Mouse (Mus musculus) neural tube, embryonic 14.5 days (tissue): ENCODE results near the gene Lmx1b. TPM values are rescaled to one million over a fixed set of nuclear protein-coding genes. Genes with fewer than 3 reads are reported as not detected.
A peak's percentile ranks its signal among the peaks of the same experiment; 100 is the strongest.

Experiments used
- ATAC-seq: fragments of 200-750 bp; cut with Nextera tagmentation; 2 replicates; pipeline ENCODE4 v1.8.0; 2017; ENCODE audit warnings: low read depth, mild to moderate bottlenecking, moderate TSS enrichment, moderate library complexity
- H3K27ac ChIP-seq: fragments of 300-500 bp; sonication (generic); 2 replicates; pipeline ENCODE4 v1.5.1; 2014; ENCODE audit warnings: low read depth, mild to moderate bottlenecking, control low read depth, low read length, moderate library complexity, mixed read lengths
- H3K27me3 ChIP-seq: fragments of 300-500 bp; sonication (generic); 2 replicates; pipeline ENCODE4 v1.6.1; 2014; ENCODE audit warnings: low read length; ENCODE audit not compliant: control insufficient read depth, insufficient read depth
- H3K36me3 ChIP-seq: fragments of 300-500 bp; sonication (generic); 2 replicates; pipeline ENCODE4 v1.6.1; 2014; ENCODE audit warnings: low read length, mixed read lengths; ENCODE audit not compliant: control insufficient read depth, insufficient read depth
- H3K4me1 ChIP-seq: fragments of 300-500 bp; sonication (generic); 2 replicates; pipeline ENCODE4 v1.6.1; 2014; ENCODE audit warnings: low read length; ENCODE audit not compliant: control insufficient read depth, insufficient read depth
- H3K4me2 ChIP-seq: fragments of 300-500 bp; sonication (generic); 2 replicates; pipeline ENCODE4 v1.6.1; 2014; ENCODE audit warnings: mild to moderate bottlenecking, low read depth, low read length, control low read depth
- H3K4me3 ChIP-seq: fragments of 300-500 bp; sonication (generic); 2 replicates; pipeline ENCODE4 v1.5.1; 2014; ENCODE audit warnings: low read depth, low read length, control low read depth, mixed read lengths
- H3K9ac ChIP-seq: fragments of 300-500 bp; sonication (generic); replicated peaks from 2 replicates; pipeline ENCODE4 v1.6.1; 2014; ENCODE audit warnings: low read depth, mild to moderate bottlenecking, control low read depth, low read length, mixed read lengths
- H3K9me3 ChIP-seq: fragments of 300-500 bp; sonication (generic); 2 replicates; pipeline ENCODE4 v1.6.1; 2016; ENCODE audit warnings: low read length; ENCODE audit not compliant: control insufficient read depth
- WGBS: fragments of 180-500 bp; shearing (Covaris S2); extraction: QIAGEN DNeasy Blood & Tissue Kit; methylation state at CpG from one replicate; pipeline ENCODE4 v1.1.7; 2014; 5-methylcytosine and 5-hydroxymethylcytosine counted together
- polyA plus RNA-seq: library from polyadenylated mRNA; unstranded; fragments of >200 nt; fragmentation: Nextera tagmentation; extraction: Ambion mirVana; gene quantifications from 2 replicates; pipeline ENCODE4 v1.2.1, GENCODE M21; 2014

The Lmx1b gene
- polyA plus RNA-seq = 13.1 and 16.3 TPM in 2 replicates

- H3K4me2 ChIP-seq = peak within 1 kb of the TSS; percentile 55
- H3K9ac ChIP-seq = peak within 1 kb of the TSS; percentile 80
- peaks cover 37% of the 10 kb centered on the region for H3K27me3 ChIP-seq
- 2% methylated on average over 43 of the region's 53 CpGs for WGBS
- no peaks in the 10 kb centered on the region for H3K36me3 ChIP-seq
- peak within 1 kb of the TSS; percentile 50 for H3K4me3 ChIP-seq
- H3K4me1 ChIP-seq = no peaks in the 10 kb centered on the region
- H3K9me3 ChIP-seq = no peaks in the 10 kb centered on the region
- H3K27ac ChIP-seq = peak within 1 kb of the TSS; percentile 89
- no peak for ATAC-seq
Observed at GRCm38 (mm10) chr2:33640171-33640721, at the start of gene Lmx1b. Gene Lmx1b (minus strand): TSS chr2:33640511.

GRCm38 (mm10) chr2:33689880-33690462 lies 49.7 kb upstream of the Lmx1b start:
- H3K27ac ChIP-seq = no peak overlapping the region
- H3K4me1 ChIP-seq = no peaks in the 10 kb centered on the region
- H3K4me2 ChIP-seq = no peak overlapping the region
- WGBS = 28% methylated on average over 9 of the region's 9 CpGs
- 0 out of 2 replicates have a peak, but pooled peaks have one; percentile 2 for ATAC-seq
- H3K27me3 ChIP-seq = no peaks in the 10 kb centered on the region
- H3K9me3 ChIP-seq = no peaks in the 10 kb centered on the region
- no peak overlapping the region for H3K4me3 ChIP-seq
- no peaks in the 10 kb centered on the region for H3K36me3 ChIP-seq
- H3K9ac ChIP-seq = no peak overlapping the region

GRCm38 (mm10) chr2:33689155-33689879 lies 49.0 kb upstream of the Lmx1b start:
- H3K4me3 ChIP-seq = no peak overlapping the region
- H3K27ac ChIP-seq = no peak overlapping the region
- no peaks in the 10 kb centered on the region for H3K27me3 ChIP-seq
- H3K36me3 ChIP-seq = no peaks in the 10 kb centered on the region
- ATAC-seq = peak; percentile 9; the same call in 1 of the 2 replicates
- H3K4me2 ChIP-seq = no peak overlapping the region
- no peaks in the 10 kb centered on the region for H3K9me3 ChIP-seq
- no peak overlapping the region for H3K9ac ChIP-seq
- 41% methylated on average over 23 of the region's 23 CpGs for WGBS
- no peaks in the 10 kb centered on the region for H3K4me1 ChIP-seq

- WGBS = 40% methylated on average over 4 of the region's 4 CpGs
- H3K9ac ChIP-seq = no peak overlapping the region
- ATAC-seq = no peak
Observed at GRCm38 (mm10) chr2:33683594-33683993, 43.3 kb upstream of the Lmx1b start.

GRCm38 (mm10) chr2:33683095-33683494 lies 42.8 kb upstream of the Lmx1b start:
- no peak for ATAC-seq
- 19% methylated on average over 6 of the region's 6 CpGs for WGBS
- Histone ChIP-seq H3K27ac (no peak overlapping the region), H3K9me3 (no peaks in the 10 kb centered on the region), H3K4me1 (no peaks in the 10 kb centered on the region), H3K4me2 (no peak overlapping the region), H3K4me3 (no peak overlapping the region), H3K36me3 (no peaks in the 10 kb centered on the region), H3K27me3 (no peaks in the 10 kb centered on the region), H3K9ac (no peak overlapping the region)

More at GRCm38 (mm10) chr2:33683594-33683993, 43.3 kb upstream of the Lmx1b start:
- Histone ChIP-seq H3K4me2 (no peak overlapping the region), H3K4me3 (no peak overlapping the region), H3K36me3 (no peaks in the 10 kb centered on the region), H3K9me3 (no peaks in the 10 kb centered on the region), H3K27me3 (no peaks in the 10 kb centered on the region), H3K27ac (no peak overlapping the region), H3K4me1 (no peaks in the 10 kb centered on the region)

- WGBS = 17% methylated on average over 4 of the region's 4 CpGs
- no peak overlapping the region for H3K27ac ChIP-seq
- no peak overlapping the region for H3K9ac ChIP-seq
- H3K4me3 ChIP-seq = no peak overlapping the region
- H3K4me1 ChIP-seq = no peaks in the 10 kb centered on the region
- no peak overlapping the region for H3K4me2 ChIP-seq
- H3K27me3 ChIP-seq = no peaks in the 10 kb centered on the region
- H3K36me3 ChIP-seq = no peaks in the 10 kb centered on the region
- H3K9me3 ChIP-seq = no peaks in the 10 kb centered on the region
- ATAC-seq = no peak
Observed at GRCm38 (mm10) chr2:33682219-33682618, 41.9 kb upstream of the Lmx1b start.

GRCm38 (mm10) chr2:33678950-33679654 lies 38.8 kb upstream of the Lmx1b start:
- H3K27me3 ChIP-seq = no peaks in the 10 kb centered on the region
- WGBS = 66% methylated on average over 12 of the region's 12 CpGs
- H3K9me3 ChIP-seq = no peaks in the 10 kb centered on the region
- no peak overlapping the region for H3K4me3 ChIP-seq
- no peak overlapping the region for H3K4me2 ChIP-seq
- ATAC-seq = no peak
- no peaks in the 10 kb centered on the region for H3K4me1 ChIP-seq
- H3K27ac ChIP-seq = no peak overlapping the region
- H3K9ac ChIP-seq = no peak overlapping the region
- no peaks in the 10 kb centered on the region for H3K36me3 ChIP-seq

GRCm38 (mm10) chr2:33672701-33673472 lies 32.6 kb upstream of the Lmx1b start:
- Histone ChIP-seq H3K36me3 (no peaks in the 10 kb centered on the region), H3K4me3 (no peak overlapping the region), H3K27me3 (no peaks in the 10 kb centered on the region), H3K9me3 (no peaks in the 10 kb centered on the region), H3K4me2 (no peak overlapping the region), H3K4me1 (no peaks in the 10 kb centered on the region), H3K27ac (no peak overlapping the region), H3K9ac (no peak overlapping the region)
- 86% methylated on average over 10 of the region's 10 CpGs for WGBS
- ATAC-seq = no peak
